Mouse (Mus musculus): Measurements from ENCODE around the gene Meox2. TPM values are rescaled to one million over a fixed set of nuclear protein-coding genes. Genes with fewer than 3 reads are reported as not detected.

Meox2 gene
- polyA plus RNA-seq, 1 experiment from 2014 or later = 0.49 TPM

GRCm38 (mm10) chr12:37109474-37110012, 1.2 kb downstream of the Meox2 start:
- DNase-seq (no peak), ATAC-seq (ENCODE audit: low FRiP score, low TSS enrichment) (peak; percentile 40)
- Histone ChIP-seq H3K4me3 (replicated peaks; ENCODE audit: low read depth, low read length) (peak overlapping the region; percentile 42), H3K4me2 (ENCODE audit: low read length) (peak overlapping the region; percentile 92), H3K9me3 (ENCODE audit: control insufficient read depth, low read length) (no peaks in the 10 kb centered on the region), H3K27me3 (ENCODE audit: control insufficient read depth, insufficient read depth, low read length) (peaks cover 48% of the 10 kb centered on the region), H3K36me3 (ENCODE audit: control insufficient read depth, insufficient read depth, low read length) (no peaks in the 10 kb centered on the region), H3K27ac (replicated peaks; ENCODE audit: low read depth, low read length) (no peak overlapping the region), H3K9ac (replicated peaks; ENCODE audit: low read length) (no peak overlapping the region), H3K4me1 (ENCODE audit: control insufficient read depth, insufficient read depth, low read length) (peaks cover 13% of the 10 kb centered on the region; the same call in 1 of the 2 replicates)
- WGBS = 6% methylated on average over 18 of the region's 18 CpGs

- no peak overlapping the region for H3K4me2 ChIP-seq (ENCODE audit: low read length)
- H3K9me3 ChIP-seq (ENCODE audit: control insufficient read depth, low read length) = no peaks in the 10 kb centered on the region
- H3K36me3 ChIP-seq (ENCODE audit: control insufficient read depth, insufficient read depth, low read length) = no peaks in the 10 kb centered on the region
- H3K4me3 ChIP-seq (replicated peaks; ENCODE audit: low read depth, low read length) = no peak overlapping the region
- no peak for DNase-seq
- H3K9ac ChIP-seq (replicated peaks; ENCODE audit: low read length) = no peak overlapping the region
- ATAC-seq (ENCODE audit: low FRiP score, low TSS enrichment) = no peak
- H3K4me1 ChIP-seq (ENCODE audit: control insufficient read depth, insufficient read depth, low read length) = peaks cover 13% of the 10 kb centered on the region; the same call in 1 of the 2 replicates
- H3K27me3 ChIP-seq (ENCODE audit: control insufficient read depth, insufficient read depth, low read length) = peaks cover 45% of the 10 kb centered on the region
- no peak overlapping the region for H3K27ac ChIP-seq (replicated peaks; ENCODE audit: low read depth, low read length)
- WGBS = 67% methylated on average over 9 of the region's 9 CpGs
These were observed 2.6 kb downstream of the Meox2 start for GRCm38 (mm10) chr12:37110977-37111376.

- WGBS = 89% methylated on average over 5 of the region's 5 CpGs
- no peak overlapping the region for H3K4me2 ChIP-seq (ENCODE audit: low read length)
- no peak overlapping the region for H3K4me3 ChIP-seq (replicated peaks; ENCODE audit: low read depth, low read length)
- DNase-seq = no peak
- no peaks in the 10 kb centered on the region for H3K9me3 ChIP-seq (ENCODE audit: control insufficient read depth, low read length)
- no peak overlapping the region for H3K9ac ChIP-seq (replicated peaks; ENCODE audit: low read length)
- no peaks in the 10 kb centered on the region for H3K27me3 ChIP-seq (ENCODE audit: control insufficient read depth, insufficient read depth, low read length)
- H3K36me3 ChIP-seq (ENCODE audit: control insufficient read depth, insufficient read depth, low read length) = no peaks in the 10 kb centered on the region
- no peak for ATAC-seq (ENCODE audit: low FRiP score, low TSS enrichment)
- H3K4me1 ChIP-seq (ENCODE audit: control insufficient read depth, insufficient read depth, low read length) = no peaks in the 10 kb centered on the region
- no peak overlapping the region for H3K27ac ChIP-seq (replicated peaks; ENCODE audit: low read depth, low read length)
These were observed 10.9 kb downstream of the Meox2 start for GRCm38 (mm10) chr12:37119246-37119645.

DNA sequence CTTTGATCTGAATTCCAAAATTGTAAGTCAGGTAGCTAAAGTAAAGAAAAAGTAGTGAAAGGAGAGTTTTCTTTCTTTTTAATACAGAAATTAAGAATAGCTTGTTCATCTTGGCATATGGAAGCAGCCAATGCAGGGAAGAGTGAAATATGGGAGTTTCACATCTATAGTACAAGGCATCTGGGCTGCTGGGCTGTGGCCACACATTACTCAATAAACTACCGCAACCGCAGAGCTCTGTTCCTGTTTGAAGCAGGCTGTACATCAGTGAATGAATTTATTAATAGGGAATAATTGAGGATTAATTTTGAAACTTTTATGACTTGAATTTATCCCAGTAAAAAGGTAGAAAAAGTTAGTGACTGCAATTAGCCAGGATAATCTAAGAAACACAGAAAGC, 15.4 kb downstream of the Meox2 start:
- Histone ChIP-seq H3K9me3 (ENCODE audit: control insufficient read depth, low read length) (no peaks in the 10 kb centered on the region), H3K4me2 (ENCODE audit: low read length) (no peak overlapping the region), H3K9ac (replicated peaks; ENCODE audit: low read length) (no peak overlapping the region), H3K4me3 (replicated peaks; ENCODE audit: low read depth, low read length) (no peak overlapping the region), H3K4me1 (ENCODE audit: control insufficient read depth, insufficient read depth, low read length) (no peaks in the 10 kb centered on the region), H3K27ac (replicated peaks; ENCODE audit: low read depth, low read length) (no peak overlapping the region), H3K27me3 (ENCODE audit: control insufficient read depth, insufficient read depth, low read length) (no peaks in the 10 kb centered on the region), H3K36me3 (ENCODE audit: control insufficient read depth, insufficient read depth, low read length) (no peaks in the 10 kb centered on the region)
- 96% methylated on average over 2 of the region's 2 CpGs for WGBS
- no peak for DNase-seq
- no peak for ATAC-seq (ENCODE audit: low FRiP score, low TSS enrichment)

DNA sequence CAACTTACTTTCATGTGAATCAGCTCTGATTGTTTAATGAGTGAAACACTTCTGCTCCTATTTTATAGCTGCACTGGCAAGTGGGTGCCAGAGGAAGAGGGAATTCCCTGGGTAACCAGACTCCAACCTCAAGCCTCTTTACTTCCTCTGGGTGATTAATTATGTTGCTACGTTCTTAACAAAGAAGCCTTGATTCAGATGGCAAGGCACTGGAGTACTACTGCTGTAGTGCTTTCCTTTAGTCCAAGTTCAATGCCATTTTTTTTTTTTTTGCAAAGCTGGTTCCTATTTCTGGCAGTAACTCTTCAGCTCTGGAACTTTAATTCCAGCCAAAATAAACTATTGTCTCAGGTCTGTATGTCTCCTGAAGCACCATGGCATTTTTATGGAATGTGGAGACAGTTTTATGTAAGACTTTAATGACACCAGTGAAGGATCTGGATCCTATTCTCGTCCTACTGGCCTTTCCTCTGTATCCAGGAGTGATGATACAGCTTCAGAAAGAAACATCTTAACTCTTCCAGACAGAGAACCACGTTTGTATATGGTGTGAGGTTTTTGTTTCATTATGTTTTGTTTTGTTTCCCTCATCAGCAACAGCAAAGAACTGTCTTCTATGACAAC, 33.9 kb downstream of the Meox2 start:
- H3K4me1 ChIP-seq (ENCODE audit: control insufficient read depth, insufficient read depth, low read length) = no peaks in the 10 kb centered on the region
- H3K9ac ChIP-seq (replicated peaks; ENCODE audit: low read length) = no peak overlapping the region
- H3K9me3 ChIP-seq (ENCODE audit: control insufficient read depth, low read length) = no peaks in the 10 kb centered on the region
- no peaks in the 10 kb centered on the region for H3K36me3 ChIP-seq (ENCODE audit: control insufficient read depth, insufficient read depth, low read length)
- H3K27me3 ChIP-seq (ENCODE audit: control insufficient read depth, insufficient read depth, low read length) = no peaks in the 10 kb centered on the region
- no peak overlapping the region for H3K27ac ChIP-seq (replicated peaks; ENCODE audit: low read depth, low read length)
- no peak for ATAC-seq (ENCODE audit: low FRiP score, low TSS enrichment)
- 58% methylated on average over 3 of the region's 3 CpGs for WGBS
- no peak overlapping the region for H3K4me2 ChIP-seq (ENCODE audit: low read length)
- no peak for DNase-seq
- no peak overlapping the region for H3K4me3 ChIP-seq (replicated peaks; ENCODE audit: low read depth, low read length)

DNA sequence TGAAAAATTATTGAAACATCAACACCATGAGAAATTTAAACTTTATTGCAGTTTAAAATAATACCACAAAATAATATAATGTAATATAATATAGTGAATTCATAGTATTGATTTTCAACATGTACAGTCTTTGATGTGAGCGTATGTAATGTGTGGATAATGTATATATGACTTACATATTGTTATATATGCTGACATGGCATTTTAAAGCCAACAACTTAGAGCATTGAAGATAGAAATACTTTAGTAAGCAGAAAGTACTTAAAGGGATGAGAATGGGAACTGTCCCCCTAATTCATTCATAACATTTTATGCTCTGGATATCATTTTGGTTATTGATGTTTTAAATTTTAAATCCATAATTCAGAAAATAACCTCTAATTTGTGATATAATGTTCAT, 35.5 kb downstream of the Meox2 start:
- no peaks in the 10 kb centered on the region for H3K36me3 ChIP-seq (ENCODE audit: control insufficient read depth, insufficient read depth, low read length)
- DNase-seq = no peak
- WGBS = 94% methylated on average over 1 of the region's 1 CpGs
- no peaks in the 10 kb centered on the region for H3K4me1 ChIP-seq (ENCODE audit: control insufficient read depth, insufficient read depth, low read length)
- H3K27me3 ChIP-seq (ENCODE audit: control insufficient read depth, insufficient read depth, low read length) = no peaks in the 10 kb centered on the region
- H3K4me3 ChIP-seq (replicated peaks; ENCODE audit: low read depth, low read length) = no peak overlapping the region
- H3K27ac ChIP-seq (replicated peaks; ENCODE audit: low read depth, low read length) = no peak overlapping the region
- no peak overlapping the region for H3K4me2 ChIP-seq (ENCODE audit: low read length)
- no peaks in the 10 kb centered on the region for H3K9me3 ChIP-seq (ENCODE audit: control insufficient read depth, low read length)
- H3K9ac ChIP-seq (replicated peaks; ENCODE audit: low read length) = no peak overlapping the region
- no peak for ATAC-seq (ENCODE audit: low FRiP score, low TSS enrichment)

- no peaks in the 10 kb centered on the region for H3K4me1 ChIP-seq (ENCODE audit: control insufficient read depth, insufficient read depth, low read length)
- ATAC-seq (ENCODE audit: low FRiP score, low TSS enrichment) (no peak), DNase-seq (no peak)
- no peaks in the 10 kb centered on the region for H3K27me3 ChIP-seq (ENCODE audit: control insufficient read depth, insufficient read depth, low read length)
- no peaks in the 10 kb centered on the region for H3K36me3 ChIP-seq (ENCODE audit: control insufficient read depth, insufficient read depth, low read length)
- H3K9ac ChIP-seq (replicated peaks; ENCODE audit: low read length) = no peak overlapping the region
- no peak overlapping the region for H3K4me3 ChIP-seq (replicated peaks; ENCODE audit: low read depth, low read length)
- no peak overlapping the region for H3K27ac ChIP-seq (replicated peaks; ENCODE audit: low read depth, low read length)
- H3K4me2 ChIP-seq (ENCODE audit: low read length) = no peak overlapping the region
- no peaks in the 10 kb centered on the region for H3K9me3 ChIP-seq (ENCODE audit: control insufficient read depth, low read length)
These were observed 59.4 kb downstream of the Meox2 start for GRCm38 (mm10) chr12:37167742-37168141.

- WGBS = 92% methylated on average over 3 of the region's 3 CpGs
These were observed 65.0 kb downstream of the Meox2 start for GRCm38 (mm10) chr12:37173324-37173723.

GRCm38 (mm10) chr12:37183689-37184088, 75.3 kb downstream of the Meox2 start:
- Histone ChIP-seq H3K4me2 (ENCODE audit: low read length) (no peak overlapping the region), H3K9ac (replicated peaks; ENCODE audit: low read length) (no peak overlapping the region), H3K27ac (replicated peaks; ENCODE audit: low read depth, low read length) (no peak overlapping the region), H3K27me3 (ENCODE audit: control insufficient read depth, insufficient read depth, low read length) (no peaks in the 10 kb centered on the region), H3K4me3 (replicated peaks; ENCODE audit: low read depth, low read length) (no peak overlapping the region), H3K36me3 (ENCODE audit: control insufficient read depth, insufficient read depth, low read length) (no peaks in the 10 kb centered on the region), H3K4me1 (ENCODE audit: control insufficient read depth, insufficient read depth, low read length) (no peaks in the 10 kb centered on the region), H3K9me3 (ENCODE audit: control insufficient read depth, low read length) (no peaks in the 10 kb centered on the region)
- ATAC-seq (ENCODE audit: low FRiP score, low TSS enrichment) = no peak
- peak; percentile 36 for DNase-seq

More at GRCm38 (mm10) chr12:37173324-37173723, 65.0 kb downstream of the Meox2 start:
- Histone ChIP-seq H3K27me3 (ENCODE audit: control insufficient read depth, insufficient read depth, low read length) (no peaks in the 10 kb centered on the region), H3K9me3 (ENCODE audit: control insufficient read depth, low read length) (no peaks in the 10 kb centered on the region), H3K4me2 (ENCODE audit: low read length) (no peak overlapping the region), H3K4me1 (ENCODE audit: control insufficient read depth, insufficient read depth, low read length) (no peaks in the 10 kb centered on the region), H3K27ac (replicated peaks; ENCODE audit: low read depth, low read length) (no peak overlapping the region), H3K4me3 (replicated peaks; ENCODE audit: low read depth, low read length) (no peak overlapping the region), H3K9ac (replicated peaks; ENCODE audit: low read length) (no peak overlapping the region), H3K36me3 (ENCODE audit: control insufficient read depth, insufficient read depth, low read length) (no peaks in the 10 kb centered on the region)
- ATAC-seq (ENCODE audit: low FRiP score, low TSS enrichment) (no peak), DNase-seq (no peak)

Measured in midbrain, embryonic 14.5 days (tissue).